Mouse (Mus musculus): ENCODE data around the gene Tmeff2. TPM values are rescaled to one million over a fixed set of nuclear protein-coding genes. Genes with fewer than 3 reads are reported as not detected.
A peak's percentile ranks its signal among the peaks of the same experiment; 100 is the strongest.

Gene Tmeff2
- polyA plus RNA-seq, 1 experiment from 2014 or later: 1.7 TPM

DNA sequence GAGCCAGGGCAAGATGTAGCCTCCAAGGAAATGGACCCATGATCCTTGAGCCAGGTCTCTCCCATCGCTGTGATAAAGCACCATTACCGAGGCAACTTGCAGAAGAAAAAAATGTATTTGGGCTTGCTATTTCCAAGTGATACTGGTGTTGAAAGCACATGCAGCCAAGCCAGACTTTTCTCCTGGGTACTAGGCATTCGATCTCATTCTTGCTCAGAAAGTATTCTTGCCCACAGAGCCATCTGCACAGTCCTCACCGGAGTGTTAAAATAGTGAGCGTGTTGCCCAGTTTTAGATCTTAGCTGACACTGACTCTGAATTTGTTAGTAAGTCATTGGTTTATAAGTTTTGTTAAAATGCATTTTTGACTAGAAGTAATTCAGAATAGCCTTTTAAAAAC, 215.3 kb downstream of the Tmeff2 start:
- no peak overlapping the region for H3K4me2 ChIP-seq
- H3K27me3 ChIP-seq (replicated peaks): no peaks in the 10 kb centered on the region
- H3K36me3 ChIP-seq: no peaks in the 10 kb centered on the region
- no peak overlapping the region for H3K27ac ChIP-seq (replicated peaks)
- 77% methylated on average over 5 of the region's 5 CpGs for WGBS
- H3K4me1 ChIP-seq: no peaks in the 10 kb centered on the region
- no peaks in the 10 kb centered on the region for H3K9me3 ChIP-seq
- H3K9ac ChIP-seq: no peak overlapping the region
- no peak for ATAC-seq (ENCODE audit: extremely low read depth, insufficient number of reproducible peaks, low FRiP score, low TSS enrichment)
- H3K4me3 ChIP-seq: no peak overlapping the region

DNA sequence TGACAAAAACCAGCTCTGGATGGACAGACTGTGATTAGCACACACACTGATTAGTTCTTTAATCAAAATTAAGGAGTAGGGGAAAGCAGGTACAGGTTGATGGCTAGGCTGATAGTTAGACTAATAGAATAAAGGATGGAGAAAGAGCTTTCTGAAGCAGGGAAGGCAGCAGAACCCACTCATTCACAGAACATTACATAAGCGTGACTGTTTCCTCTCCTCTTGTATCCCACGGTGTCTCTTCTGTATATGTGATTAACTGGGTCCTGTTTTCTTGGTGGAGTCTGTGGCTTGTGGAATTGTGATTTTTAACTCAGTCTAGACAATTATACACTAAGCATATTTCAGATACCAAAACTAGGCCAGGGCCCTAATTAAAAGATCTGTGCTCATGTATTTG, 217.4 kb downstream of the Tmeff2 start:
- H3K36me3 ChIP-seq: no peaks in the 10 kb centered on the region
- H3K9me3 ChIP-seq: no peaks in the 10 kb centered on the region
- H3K4me1 ChIP-seq: no peaks in the 10 kb centered on the region
- H3K4me3 ChIP-seq: no peak overlapping the region
- no peaks in the 10 kb centered on the region for H3K27me3 ChIP-seq (replicated peaks)
- H3K4me2 ChIP-seq: no peak overlapping the region
- H3K9ac ChIP-seq: no peak overlapping the region
- WGBS: 69% methylated on average over 2 of the region's 2 CpGs
- ATAC-seq (ENCODE audit: extremely low read depth, insufficient number of reproducible peaks, low FRiP score, low TSS enrichment): no peak
- no peak overlapping the region for H3K27ac ChIP-seq (replicated peaks)

DNA sequence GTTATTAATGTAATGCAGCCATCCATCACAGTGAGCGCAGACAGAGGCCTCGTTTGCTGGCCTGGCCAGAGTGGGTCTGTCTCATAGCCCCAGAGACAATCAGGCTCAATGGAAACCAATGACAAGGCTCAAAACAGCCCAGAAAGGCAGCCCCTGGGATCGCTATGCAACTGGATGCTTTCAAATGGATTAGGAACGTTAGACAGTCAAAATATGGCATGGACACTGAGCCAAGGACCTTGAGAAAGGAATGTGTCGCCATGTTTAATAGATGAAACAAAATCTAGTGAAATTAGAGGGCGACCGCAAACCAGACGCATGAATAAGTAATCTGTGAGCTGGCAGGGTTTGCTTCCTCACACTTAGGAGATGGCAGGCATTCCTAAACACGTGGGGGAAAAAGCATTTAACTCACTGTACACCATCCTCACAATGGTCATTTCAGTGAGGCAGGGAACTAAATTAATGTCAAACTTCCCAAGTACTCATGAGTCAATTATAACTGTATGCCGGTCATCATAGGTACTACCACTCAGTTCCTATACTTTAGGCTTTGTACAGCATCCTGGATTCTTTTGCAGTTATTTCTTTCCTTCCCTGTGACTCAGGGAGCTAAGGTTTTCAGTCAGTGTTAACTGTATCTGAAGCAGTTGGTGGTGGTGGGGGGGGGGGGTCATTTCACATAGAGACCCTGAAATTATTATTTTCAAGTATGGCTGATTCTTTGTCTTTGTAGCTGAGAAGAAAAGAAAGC, 225.4 kb downstream of the Tmeff2 start:
- WGBS: 71% methylated on average over 10 of the region's 10 CpGs
- Histone ChIP-seq H3K4me2 (no peak overlapping the region), H3K9me3 (no peaks in the 10 kb centered on the region), H3K36me3 (no peaks in the 10 kb centered on the region), H3K4me1 (no peaks in the 10 kb centered on the region), H3K27me3 (replicated peaks) (no peaks in the 10 kb centered on the region), H3K27ac (replicated peaks) (no peak overlapping the region), H3K9ac (no peak overlapping the region), H3K4me3 (no peak overlapping the region)
- ATAC-seq (ENCODE audit: extremely low read depth, insufficient number of reproducible peaks, low FRiP score, low TSS enrichment): no peak

DNA sequence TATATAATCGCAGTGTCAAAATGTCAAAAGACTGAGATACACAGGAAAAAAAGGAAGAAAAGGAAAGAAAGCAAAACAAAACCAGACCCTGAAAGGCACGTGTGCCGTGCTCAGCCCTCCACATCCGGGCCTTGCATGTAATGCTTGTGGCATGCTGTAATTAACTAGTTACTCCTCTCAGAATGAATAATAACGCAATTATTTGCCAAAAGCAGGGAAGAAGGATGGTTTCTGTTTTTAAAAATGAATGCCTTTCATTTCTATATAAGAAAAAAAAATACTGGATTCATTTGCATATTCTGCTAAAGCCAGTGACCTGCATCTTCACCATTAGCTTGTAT, 225.9 kb downstream of the Tmeff2 start:
- Histone ChIP-seq H3K9ac (no peak overlapping the region), H3K4me2 (no peak overlapping the region), H3K27ac (replicated peaks) (no peak overlapping the region), H3K4me1 (no peaks in the 10 kb centered on the region), H3K9me3 (no peaks in the 10 kb centered on the region), H3K36me3 (no peaks in the 10 kb centered on the region), H3K27me3 (replicated peaks) (no peaks in the 10 kb centered on the region), H3K4me3 (no peak overlapping the region)
- ATAC-seq (ENCODE audit: extremely low read depth, insufficient number of reproducible peaks, low FRiP score, low TSS enrichment): no peak
- WGBS: 76% methylated on average over 5 of the region's 5 CpGs

DNA sequence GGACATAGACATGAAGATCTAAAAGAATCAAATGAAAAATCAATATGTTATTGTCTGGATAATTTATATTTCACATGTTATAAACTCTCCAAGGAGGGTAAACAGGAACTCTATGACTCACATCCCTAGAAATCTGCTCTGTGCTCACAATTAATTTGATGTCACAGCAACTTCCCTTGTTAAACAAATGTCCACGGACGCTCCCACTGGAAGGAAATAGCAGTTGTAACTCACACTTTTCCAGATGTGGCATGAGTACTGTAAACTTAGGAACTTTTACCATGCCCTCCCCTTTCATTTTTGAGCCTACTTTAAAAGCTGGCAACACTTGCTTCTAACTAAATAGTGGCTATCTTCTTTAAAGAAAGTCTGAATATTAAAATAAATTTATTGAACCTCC, 236.3 kb downstream of the Tmeff2 start:
- ATAC-seq (ENCODE audit: extremely low read depth, insufficient number of reproducible peaks, low FRiP score, low TSS enrichment): no peak
- no peaks in the 10 kb centered on the region for H3K9me3 ChIP-seq
- no peaks in the 10 kb centered on the region for H3K27me3 ChIP-seq (replicated peaks)
- WGBS: 52% methylated on average over 2 of the region's 2 CpGs
- no peak overlapping the region for H3K27ac ChIP-seq (replicated peaks)
- no peak overlapping the region for H3K4me2 ChIP-seq
- H3K9ac ChIP-seq: no peak overlapping the region
- no peaks in the 10 kb centered on the region for H3K36me3 ChIP-seq
- peaks cover 10% of the 10 kb centered on the region for H3K4me1 ChIP-seq
- no peak overlapping the region for H3K4me3 ChIP-seq

DNA sequence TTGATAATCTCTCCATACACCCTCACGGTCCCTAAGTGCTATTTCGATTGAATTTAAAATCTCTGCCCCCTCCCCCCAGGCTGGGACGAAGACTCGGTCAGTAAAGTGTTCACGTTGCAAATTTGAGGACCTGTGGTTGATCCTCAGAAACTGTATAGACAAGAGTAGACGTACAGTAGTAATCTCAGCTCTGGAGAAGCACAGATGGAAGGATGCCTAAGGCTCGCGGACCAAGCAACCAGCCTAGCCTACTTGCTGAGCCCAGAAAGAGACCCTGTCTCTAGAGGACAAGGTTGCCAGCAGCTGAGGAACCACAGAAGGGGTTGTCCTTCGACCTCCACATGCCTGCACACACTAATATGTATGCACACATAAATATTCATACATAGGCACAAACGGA, 239.2 kb downstream of the Tmeff2 start:
- no peak overlapping the region for H3K27ac ChIP-seq (replicated peaks)
- no peaks in the 10 kb centered on the region for H3K27me3 ChIP-seq (replicated peaks)
- WGBS: 70% methylated on average over 10 of the region's 10 CpGs
- ATAC-seq (ENCODE audit: extremely low read depth, insufficient number of reproducible peaks, low FRiP score, low TSS enrichment): no peak
- H3K4me3 ChIP-seq: no peak overlapping the region
- peaks cover 16% of the 10 kb centered on the region for H3K4me1 ChIP-seq
- H3K4me2 ChIP-seq: no peak overlapping the region
- no peaks in the 10 kb centered on the region for H3K36me3 ChIP-seq
- H3K9ac ChIP-seq: no peak overlapping the region
- H3K9me3 ChIP-seq: no peaks in the 10 kb centered on the region

DNA sequence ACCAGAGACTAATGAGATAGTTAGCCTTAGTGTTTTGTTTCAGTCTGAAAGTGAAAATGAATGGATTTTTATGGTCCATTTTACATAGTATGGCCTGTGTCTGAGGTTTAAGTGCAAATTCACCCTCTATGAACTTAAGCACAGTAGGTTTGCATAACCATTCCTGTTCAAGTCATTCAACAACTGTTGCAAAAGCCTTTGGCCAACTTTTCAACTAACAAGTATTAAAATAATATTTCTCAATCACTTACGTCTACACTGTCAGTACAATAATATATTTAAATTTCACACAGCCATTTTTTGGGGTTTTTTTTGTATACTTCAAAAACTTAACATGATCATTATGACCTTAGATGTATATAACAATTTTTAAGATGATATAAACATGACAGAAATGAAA, 240.9 kb downstream of the Tmeff2 start:
- Histone ChIP-seq H3K4me1 (peaks cover 11% of the 10 kb centered on the region), H3K36me3 (no peaks in the 10 kb centered on the region), H3K27me3 (replicated peaks) (no peaks in the 10 kb centered on the region), H3K4me2 (no peak overlapping the region), H3K9me3 (no peaks in the 10 kb centered on the region), H3K27ac (replicated peaks) (no peak overlapping the region), H3K4me3 (no peak overlapping the region), H3K9ac (no peak overlapping the region)
- ATAC-seq (ENCODE audit: extremely low read depth, insufficient number of reproducible peaks, low FRiP score, low TSS enrichment): no peak
- WGBS: 78% methylated on average over 1 of the region's 1 CpGs

DNA sequence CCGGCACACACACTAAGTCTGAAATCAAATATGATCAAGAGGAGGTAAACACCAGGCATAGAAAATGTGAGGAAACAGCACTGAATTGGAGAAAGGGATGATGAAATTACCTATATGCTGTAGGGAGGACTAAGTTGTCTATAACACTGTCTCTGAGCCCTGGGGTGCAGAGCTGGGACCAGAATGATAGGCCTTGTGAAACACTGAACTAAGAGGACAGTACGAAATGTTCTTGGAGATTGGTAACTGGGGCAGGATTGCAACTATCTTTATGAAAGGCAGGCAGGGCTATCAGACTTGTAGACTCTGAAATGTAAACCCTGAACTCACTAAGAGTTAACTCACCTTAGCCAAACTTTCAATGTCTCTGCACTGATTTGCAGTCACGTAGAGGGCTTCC, 242.3 kb downstream of the Tmeff2 start:
- H3K4me2 ChIP-seq: no peak overlapping the region
- no peak for ATAC-seq (ENCODE audit: extremely low read depth, insufficient number of reproducible peaks, low FRiP score, low TSS enrichment)
- no peaks in the 10 kb centered on the region for H3K27me3 ChIP-seq (replicated peaks)
- H3K9ac ChIP-seq: no peak overlapping the region
- H3K4me3 ChIP-seq: no peak overlapping the region
- 72% methylated on average over 3 of the region's 3 CpGs for WGBS
- H3K27ac ChIP-seq (replicated peaks): no peak overlapping the region
- peaks cover 6% of the 10 kb centered on the region; the same call in 1 of the 2 replicates for H3K4me1 ChIP-seq
- no peaks in the 10 kb centered on the region for H3K9me3 ChIP-seq
- H3K36me3 ChIP-seq: no peaks in the 10 kb centered on the region

DNA sequence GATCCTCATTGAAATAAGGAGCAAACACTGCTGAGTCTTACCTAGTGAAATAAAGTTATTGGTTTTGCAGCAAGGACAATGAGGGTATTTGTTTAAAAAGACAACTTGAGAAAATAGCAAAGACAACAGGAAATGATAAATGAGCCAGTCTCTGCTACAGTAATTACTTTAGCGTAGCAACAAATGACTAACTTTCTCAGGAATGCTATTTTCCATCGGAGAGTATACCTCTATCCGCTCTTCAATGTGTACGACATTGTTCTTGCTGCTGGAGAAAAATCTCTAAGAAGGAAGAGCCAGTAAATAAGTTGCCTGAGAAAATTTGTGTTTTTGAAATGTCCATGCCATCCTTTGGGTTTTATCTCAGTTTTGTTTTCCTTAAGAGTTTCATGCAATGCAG, 245.2 kb downstream of the Tmeff2 start:
- Histone ChIP-seq H3K4me1 (peaks cover 30% of the 10 kb centered on the region), H3K4me2 (no peak overlapping the region), H3K4me3 (no peak overlapping the region), H3K36me3 (no peaks in the 10 kb centered on the region), H3K27me3 (replicated peaks) (no peaks in the 10 kb centered on the region), H3K9ac (no peak overlapping the region), H3K27ac (replicated peaks) (no peak overlapping the region), H3K9me3 (no peaks in the 10 kb centered on the region)
- WGBS: 67% methylated on average over 4 of the region's 4 CpGs
- no peak for ATAC-seq (ENCODE audit: extremely low read depth, insufficient number of reproducible peaks, low FRiP score, low TSS enrichment)

DNA sequence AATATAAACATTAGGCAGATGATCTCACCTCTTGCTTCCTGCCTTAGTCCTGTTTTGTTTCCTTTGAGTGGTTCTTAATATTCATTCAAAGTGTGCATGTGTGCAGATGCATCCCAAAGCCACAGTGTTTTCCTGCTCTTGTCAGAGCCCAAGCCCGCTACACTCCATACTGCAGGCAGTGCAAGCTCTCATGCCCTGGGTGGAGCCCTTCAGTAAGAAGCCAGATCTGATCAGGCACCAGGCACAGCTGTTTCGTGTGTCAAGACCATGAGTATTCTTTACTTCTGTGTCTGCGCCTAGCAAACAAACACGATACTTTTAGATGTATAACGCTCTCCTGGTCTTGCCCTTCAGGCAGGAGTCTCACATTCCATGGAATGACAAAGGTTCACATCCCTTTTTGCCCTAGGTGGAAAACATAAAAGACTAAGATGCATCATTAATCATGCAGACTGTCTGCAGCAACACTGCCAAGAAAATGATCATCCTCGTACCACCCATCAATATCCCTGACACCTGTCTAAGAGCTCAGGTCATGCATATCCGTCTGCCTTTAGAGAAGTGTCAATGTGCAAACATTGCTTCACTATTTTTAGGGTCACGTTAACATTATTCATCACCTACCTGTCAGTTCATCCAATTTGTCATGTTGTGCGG, 248.2 kb downstream of the Tmeff2 start:
- Histone ChIP-seq H3K4me3 (no peak overlapping the region), H3K4me2 (0 out of 2 replicates have a peak overlapping the region, but pooled peaks have one; percentile 13), H3K36me3 (no peaks in the 10 kb centered on the region), H3K4me1 (peaks cover 45% of the 10 kb centered on the region), H3K27me3 (replicated peaks) (no peaks in the 10 kb centered on the region), H3K27ac (replicated peaks) (peak overlapping the region; percentile 53), H3K9ac (no peak overlapping the region), H3K9me3 (no peaks in the 10 kb centered on the region)
- ATAC-seq (ENCODE audit: extremely low read depth, insufficient number of reproducible peaks, low FRiP score, low TSS enrichment): no peak; the same call in 1 of the 2 replicates
- 37% methylated on average over 9 of the region's 9 CpGs for WGBS

DNA sequence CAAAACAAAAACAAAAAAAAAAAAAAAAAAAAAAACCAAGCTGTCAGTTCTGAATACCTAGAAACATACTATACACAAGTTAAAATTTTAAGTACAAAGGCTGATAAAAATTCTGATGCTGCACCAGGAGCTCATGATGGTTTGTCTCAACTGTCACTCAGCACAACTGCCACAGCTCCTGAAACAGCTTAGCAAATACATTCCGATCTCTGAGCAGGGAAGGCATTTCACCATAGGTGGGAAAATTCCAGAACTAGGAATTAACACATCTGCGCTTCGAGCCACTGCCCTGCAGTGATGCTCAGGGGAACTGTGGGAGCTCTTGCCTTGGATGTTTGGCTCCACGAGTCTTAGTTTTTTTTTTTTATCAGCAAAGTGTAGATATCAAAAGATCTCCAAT, 249.0 kb downstream of the Tmeff2 start:
- peak overlapping the region; percentile 76 for H3K27ac ChIP-seq (replicated peaks)
- ATAC-seq (ENCODE audit: extremely low read depth, insufficient number of reproducible peaks, low FRiP score, low TSS enrichment): no peak
- H3K4me3 ChIP-seq: no peak overlapping the region
- H3K4me2 ChIP-seq: no peak overlapping the region
- no peaks in the 10 kb centered on the region for H3K9me3 ChIP-seq
- 17% methylated on average over 4 of the region's 4 CpGs for WGBS
- H3K27me3 ChIP-seq (replicated peaks): no peaks in the 10 kb centered on the region
- H3K9ac ChIP-seq: no peak overlapping the region
- H3K4me1 ChIP-seq: peaks cover 45% of the 10 kb centered on the region
- H3K36me3 ChIP-seq: no peaks in the 10 kb centered on the region

DNA sequence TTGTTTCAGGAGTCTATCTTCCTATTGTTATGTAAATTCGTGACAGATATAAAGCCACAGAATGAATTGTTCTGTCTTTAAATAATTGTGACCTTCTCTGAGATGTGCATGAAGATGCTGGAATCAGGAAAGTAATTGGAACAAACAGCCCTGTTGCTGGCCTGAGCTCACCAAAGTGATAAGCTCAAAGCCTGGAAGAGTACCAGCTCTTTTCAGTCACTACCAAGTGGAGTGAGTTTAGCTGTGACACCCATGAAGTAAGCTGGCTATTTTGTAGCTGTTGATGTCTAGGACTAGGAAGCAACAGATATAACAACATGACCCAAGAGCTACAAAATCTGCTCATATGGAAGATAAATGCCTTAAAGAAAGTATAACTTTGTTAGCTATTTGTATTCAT, 249.4 kb downstream of the Tmeff2 start:
- no peak overlapping the region for H3K9ac ChIP-seq
- no peak overlapping the region for H3K4me2 ChIP-seq
- no peak for ATAC-seq (ENCODE audit: extremely low read depth, insufficient number of reproducible peaks, low FRiP score, low TSS enrichment)

More for the DNA sequence above, 249.4 kb downstream of the Tmeff2 start:
- WGBS: 47% methylated on average over 1 of the region's 1 CpGs
- peaks cover 45% of the 10 kb centered on the region for H3K4me1 ChIP-seq
- H3K27ac ChIP-seq (replicated peaks): peak overlapping the region; percentile 76
- H3K36me3 ChIP-seq: no peaks in the 10 kb centered on the region
- H3K27me3 ChIP-seq (replicated peaks): no peaks in the 10 kb centered on the region
- H3K4me3 ChIP-seq: no peak overlapping the region
- H3K9me3 ChIP-seq: no peaks in the 10 kb centered on the region

All from heart, embryonic 13.5 days (tissue).